Mouse (Mus musculus) liver, adult (tissue): ENCODE measurements around the gene Papolg.

Experiments
- GATA4 ChIP-seq: IDR thresholded peaks from 2 replicates; pipeline ENCODE4 v1.6.1; 2014; ENCODE audit warnings: mild to moderate bottlenecking, low read length; ENCODE audit not compliant: insufficient replicate concordance

The Papolg gene

DNA sequence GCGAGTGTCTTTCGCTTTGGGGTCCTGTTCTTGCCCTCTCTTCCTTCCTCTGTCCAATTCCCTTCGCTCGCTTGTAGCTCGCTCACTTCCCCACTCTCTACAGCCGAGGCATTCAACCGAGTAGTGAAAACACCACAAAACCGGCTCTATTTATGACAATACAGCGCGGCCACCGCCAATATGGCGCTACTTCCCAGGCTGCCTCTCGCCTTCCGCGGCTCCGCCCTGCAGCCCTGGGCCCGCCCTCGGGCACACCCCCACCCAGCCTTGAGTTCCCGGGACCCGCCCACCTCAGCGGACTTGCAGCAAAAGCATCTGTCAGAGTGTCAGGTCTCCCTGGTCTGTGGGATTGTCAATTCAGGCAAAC is at the start of gene Papolg:
Gene Papolg (minus strand): TSS at position 194 of the 367 bp plus-strand sequence.
- TF ChIP-seq GATA4, result no peak

DNA sequence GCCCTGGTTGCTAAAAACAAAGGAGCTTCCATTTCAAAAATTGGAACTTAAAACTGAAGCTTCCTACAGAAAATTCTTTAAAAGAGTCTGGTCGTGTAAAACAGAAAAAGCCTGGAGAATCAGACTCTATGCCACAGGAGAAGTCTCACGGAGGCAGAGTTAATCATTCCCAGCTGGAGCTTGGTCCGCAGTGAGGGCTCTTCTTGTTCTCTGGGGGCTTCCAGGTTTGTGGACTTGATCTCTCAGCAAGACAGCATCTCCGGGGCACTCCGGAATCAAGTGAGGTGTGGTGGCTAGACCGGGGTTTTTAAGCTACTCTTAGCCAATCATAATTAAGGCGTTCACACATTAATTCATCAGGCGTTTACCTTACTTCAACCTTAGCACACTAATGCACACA is 32.6 kb upstream of the Papolg start:
- no peak for TF ChIP-seq GATA4

DNA sequence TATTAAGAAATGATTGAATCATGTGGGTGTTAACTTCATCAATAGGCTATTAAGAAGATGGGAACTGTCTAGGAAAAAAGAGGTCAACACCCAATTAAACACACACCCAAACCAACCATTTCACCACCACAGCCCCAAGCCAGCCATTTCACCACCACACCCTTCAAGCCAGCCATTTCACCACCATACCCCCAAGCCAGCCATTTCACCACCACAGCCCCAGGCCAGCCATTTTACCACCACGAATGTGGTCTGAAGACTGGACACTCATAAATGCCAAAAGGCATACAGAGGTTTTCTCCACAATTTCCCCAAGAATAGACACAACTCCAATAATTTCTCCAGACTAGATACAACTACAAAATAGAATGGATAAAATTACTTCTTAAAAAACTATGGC is 8.9 kb upstream of the Papolg start:
- no peak for TF ChIP-seq GATA4

DNA sequence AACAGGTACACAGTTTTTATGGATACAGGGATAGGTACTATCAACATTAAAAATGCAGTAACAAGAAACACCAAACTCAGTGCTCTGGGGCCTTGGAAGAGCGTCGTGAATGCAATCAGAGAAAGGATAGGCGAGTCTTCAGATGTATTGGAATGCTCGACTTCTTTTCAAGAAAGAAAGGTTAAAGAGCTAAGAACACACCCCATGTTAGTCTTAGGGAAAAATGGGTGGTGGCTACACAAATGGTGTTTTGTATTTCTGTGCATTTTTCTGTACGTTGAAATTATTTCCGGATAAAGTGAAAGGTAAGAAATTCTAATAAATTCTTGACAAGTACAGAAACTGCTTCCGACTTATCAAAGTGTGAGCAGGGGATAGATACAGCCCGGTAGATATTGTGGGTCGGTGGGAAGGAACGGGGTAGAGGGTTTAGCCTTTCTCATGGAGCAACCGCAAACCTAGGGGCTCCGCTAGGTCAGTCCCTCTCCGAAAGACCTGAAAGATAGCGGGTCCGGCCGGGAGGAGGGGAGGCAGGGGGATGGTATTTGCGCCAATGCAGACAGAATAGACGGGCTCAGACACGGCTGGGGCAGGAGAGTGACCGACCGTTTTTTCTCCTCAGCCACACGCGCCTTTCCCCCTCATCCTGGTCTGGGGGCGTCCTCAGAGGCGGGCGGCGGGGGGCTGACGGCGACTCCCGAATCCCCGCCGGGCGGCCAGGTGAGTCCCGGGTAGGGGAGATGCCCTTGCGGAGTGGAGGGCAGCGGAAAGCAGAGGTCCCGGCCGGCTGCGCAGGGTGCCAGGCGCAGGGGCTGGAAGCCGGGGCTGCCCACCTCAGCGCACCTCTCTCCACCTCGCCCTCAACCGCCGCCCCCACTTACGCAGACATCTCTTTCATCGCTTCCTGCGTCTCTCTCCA is 653 bp downstream of the Papolg start:
- TF ChIP-seq GATA4, result no peak

DNA sequence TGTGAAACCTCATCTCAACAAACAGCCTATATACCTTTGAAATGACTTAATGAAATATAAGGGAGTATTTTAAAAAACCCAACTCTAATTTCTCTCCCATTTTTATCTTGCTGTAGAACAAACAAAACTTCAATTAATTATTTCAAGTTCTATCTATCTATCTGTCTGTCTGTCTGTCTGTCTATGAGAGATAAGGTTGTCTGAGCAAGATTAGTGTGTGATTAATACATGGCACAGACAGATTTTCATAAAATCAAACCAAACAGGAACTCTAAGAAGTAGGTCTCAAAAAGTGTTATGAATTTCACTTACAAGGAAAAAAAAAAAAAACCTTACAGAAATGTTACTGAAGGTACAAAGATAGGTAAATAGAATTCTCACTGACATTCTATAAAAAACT is 1.5 kb downstream of the Papolg start:
- no peak for TF ChIP-seq GATA4

DNA sequence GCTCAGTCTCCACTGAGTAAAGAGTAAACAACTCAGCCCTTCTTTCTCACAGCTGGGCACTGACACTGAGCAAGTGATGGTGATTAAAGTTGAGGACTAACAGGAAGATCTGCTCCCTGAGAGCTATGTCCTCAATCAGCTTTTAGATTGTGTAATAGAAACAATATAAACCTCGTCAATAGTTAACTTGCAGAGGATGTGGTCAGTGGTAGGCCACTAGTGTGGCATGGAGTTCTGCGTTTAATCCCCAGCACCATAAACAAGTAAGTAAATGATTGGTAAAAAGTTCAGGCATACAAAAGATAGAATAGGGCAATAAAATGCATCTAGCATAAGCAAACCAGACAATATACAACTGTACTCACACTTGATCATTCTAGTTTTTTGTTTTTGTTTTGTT is 30.7 kb downstream of the Papolg start:
- no peak for TF ChIP-seq GATA4

DNA sequence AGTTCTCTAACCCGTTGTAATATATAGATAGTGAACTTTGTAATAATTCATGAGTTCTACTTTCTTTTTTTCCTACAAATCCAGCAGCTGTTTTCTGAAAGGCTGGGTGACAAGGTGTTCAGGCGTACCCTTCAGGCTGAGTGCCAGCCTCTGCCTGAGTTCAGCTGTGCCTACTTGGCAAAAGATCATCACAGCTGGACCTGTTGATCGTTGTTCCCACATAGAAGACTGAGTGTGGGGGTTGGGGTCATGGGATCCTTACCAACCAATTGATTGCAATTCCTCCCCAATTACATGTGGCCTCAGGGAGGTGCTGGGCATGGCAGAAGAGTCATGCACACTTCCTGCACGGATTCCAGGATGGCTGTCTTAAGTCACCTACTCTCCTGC is 38.3 kb downstream of the Papolg start:
- TF ChIP-seq GATA4, result no peak

DNA sequence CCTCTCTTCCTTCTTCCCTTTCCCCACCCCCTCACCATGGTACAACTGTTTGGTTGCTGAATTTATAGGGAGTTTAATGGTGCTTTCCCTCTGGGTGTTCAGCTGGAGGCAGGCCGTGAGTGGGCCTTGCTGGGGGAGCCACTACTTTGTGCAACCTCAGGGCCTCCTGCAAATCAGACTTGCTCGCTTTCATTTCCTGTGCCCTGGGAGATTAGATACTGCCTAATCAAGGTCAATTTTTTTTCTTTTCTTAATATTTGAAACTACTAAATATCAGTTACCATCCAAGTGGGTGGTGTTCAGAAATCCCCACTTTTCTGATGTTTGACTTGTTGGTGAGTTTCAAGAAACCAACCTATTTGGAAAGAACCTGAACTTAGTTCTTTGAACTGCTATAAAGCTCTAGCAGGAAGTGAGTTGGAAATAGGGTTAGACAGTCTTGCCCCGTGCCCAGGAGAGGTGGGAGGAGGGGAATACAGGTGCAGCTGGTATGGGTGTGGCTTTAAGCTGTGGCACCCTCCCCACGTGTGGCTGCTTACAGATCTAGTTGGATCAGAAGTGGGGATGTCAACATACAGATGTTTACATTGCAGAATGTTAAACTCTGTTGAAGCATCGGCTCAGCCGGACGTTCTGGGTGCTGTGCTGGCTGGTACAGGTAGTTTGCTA is 38.9 kb downstream of the Papolg start:
- TF ChIP-seq GATA4, result no peak

DNA sequence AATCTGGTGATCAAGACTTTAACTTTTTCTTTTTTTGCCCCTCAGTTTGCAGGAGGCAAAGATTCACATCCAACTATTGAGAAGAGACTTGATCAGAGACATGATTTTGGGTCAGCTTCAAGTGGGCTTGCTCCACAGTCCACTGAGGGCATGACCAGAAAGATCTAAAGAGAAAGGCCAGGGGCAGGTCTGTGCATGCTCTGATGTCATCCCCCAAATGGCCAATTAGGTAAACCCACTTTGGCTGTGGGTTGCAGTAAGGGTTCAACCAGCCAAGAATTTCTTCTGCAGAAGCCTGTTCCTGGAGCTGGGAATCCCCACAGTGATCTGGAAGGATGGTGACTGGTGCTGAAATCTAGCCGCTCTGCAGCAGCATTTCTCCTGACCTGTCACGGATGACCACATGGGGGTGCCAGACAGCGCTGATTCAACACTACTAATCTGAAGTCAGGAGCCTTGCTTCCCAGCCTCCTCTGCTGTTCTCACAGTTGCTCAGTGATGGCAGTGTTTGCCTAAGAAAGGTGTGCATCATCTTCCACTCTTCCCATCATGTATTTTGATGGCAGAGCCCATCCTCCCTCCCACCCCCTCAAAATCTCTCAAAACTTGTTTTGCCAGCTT is 39.8 kb downstream of the Papolg start:
- no peak for TF ChIP-seq GATA4

DNA sequence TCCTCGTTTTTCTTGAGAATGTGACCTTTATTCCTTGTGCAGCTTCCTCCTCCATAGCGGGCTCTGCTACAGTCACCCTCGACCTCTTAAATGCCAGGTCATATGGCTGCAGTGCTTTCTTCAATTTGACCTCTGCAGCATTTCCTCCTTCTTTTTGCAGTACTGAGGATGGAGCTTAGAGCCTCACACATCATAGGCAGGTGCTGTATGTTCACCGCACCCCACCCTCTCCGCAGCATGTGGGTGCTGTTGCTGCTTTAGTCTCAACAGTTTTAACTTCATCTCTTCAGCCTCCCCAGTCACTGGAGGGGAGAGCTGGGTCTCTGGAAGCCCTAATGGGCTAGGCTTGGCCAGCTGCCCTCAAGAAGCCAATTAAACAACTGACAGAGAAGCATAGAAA is 41.7 kb downstream of the Papolg start:
- no peak for TF ChIP-seq GATA4

DNA sequence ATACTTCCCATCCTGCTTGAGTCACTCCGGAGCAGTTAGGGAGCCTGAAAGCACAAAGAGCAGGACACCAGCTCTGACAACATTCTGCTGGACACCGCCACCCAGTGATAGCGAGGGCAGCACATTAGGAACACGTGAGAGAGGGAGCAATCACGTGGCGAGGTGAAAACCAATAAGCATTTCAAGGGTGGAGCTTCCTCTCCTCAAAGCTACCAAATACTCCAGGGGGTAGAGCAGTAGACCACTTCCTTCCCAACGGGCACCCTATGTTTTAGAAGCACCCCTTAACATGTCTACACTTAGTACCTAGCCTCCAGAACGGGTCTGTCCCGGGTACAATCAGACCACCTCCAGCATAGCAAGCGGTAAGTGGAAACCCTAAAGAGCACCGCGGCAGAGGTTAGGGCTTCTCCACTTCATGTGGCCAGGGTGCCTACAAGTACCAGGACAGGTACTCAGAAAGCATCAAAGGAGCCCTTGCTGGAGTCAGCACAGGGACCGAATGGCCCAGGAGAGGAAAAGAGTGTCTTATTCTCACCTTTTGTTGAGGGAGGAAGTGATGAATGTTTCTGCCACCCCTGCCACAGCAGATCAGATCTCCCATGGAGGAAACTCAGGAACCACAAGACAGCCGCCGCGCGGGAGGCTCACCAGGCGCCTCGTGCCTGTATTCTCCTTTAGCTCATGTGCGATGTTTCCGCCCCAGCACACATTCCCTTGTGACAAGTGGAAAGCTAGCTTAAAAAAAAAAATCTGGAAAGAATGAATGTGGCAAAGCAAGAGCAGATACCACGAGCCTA is 48.8 kb downstream of the Papolg start:
- no peak for TF ChIP-seq GATA4

DNA sequence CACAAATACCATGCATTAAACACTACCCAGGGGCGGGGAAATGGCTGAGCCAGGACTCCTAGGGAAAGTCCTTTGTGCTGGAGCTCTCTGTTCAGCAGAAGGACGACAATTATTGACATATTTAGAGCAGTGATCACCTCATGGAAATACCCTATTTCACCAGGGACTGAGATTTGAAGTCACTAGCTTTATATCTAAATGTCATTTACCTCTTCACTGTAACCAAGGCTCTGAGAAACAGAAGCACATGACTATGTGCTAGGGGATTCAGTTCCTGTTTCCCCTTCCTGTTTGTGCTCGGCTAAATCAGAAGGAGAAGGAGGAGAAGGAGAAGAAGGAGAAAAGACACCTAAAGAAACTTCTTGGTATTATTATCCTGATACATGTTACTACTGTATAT is 71.8 kb downstream of the Papolg start:
- TF ChIP-seq GATA4, result no peak

DNA sequence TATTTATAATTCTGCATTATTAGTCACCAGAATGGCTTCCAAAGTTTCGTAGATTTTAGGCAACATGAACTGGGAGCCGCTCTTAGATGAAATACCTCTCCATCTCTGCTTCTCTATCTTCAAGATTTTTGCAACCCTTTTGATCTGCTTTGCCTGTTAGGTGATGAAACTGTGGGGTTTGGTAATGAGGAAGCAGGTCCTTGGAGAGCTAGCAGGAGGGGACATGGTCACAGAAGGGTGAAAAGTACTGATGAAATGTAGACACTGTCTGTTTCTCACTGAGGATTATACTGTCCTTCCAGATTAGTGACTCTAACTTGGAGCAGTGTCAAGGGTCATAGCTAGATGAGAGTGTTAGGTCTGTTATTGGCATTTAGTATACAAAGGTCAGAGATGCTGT is 73.4 kb downstream of the Papolg start:
- TF ChIP-seq GATA4, result no peak

DNA sequence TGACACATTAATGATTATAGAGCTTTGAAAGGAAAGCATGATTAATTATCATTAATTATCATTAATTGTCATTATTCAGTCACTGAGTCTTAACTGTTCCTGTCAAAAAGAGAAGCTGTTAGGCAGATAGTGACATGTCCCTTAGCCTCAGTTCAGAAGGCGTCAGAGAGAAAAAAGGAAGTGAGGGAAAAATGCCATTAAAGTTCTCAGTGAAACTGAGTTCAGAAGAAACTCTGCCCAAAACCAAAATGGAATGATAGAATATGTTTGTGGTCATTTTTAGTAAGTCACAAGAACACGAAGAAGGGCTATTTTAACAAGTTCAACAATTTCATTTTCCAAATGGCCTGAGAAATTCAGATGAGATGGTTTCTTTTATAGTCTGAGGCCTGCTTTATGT is 74.1 kb downstream of the Papolg start:
- no peak for TF ChIP-seq GATA4

DNA sequence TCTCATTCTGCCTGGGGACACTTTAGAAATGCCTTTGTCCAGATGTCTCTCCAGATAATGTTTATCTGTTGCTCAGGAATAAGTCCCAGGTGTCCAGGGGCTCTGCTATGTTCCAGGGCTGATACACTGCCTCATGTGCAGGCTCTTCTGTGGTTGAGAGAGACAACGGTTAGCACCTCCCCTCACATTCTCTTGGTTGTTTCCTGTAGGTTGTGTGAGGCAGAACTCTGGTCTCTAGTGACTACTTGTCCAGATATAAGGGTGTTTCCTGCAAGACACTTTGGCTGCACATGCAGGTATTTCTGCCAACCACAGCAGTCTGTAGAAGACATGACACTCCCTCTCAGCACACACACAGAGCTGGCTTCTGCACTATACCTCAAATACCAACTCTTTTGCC is 76.3 kb downstream of the Papolg start:
- TF ChIP-seq GATA4, result no peak
